Mouse (Mus musculus) NIH3T3 (cell line): ENCODE results near the gene Poc1a.

Experiments
- DNase-seq: peaks from one replicate; pipeline ENCODE4 v3.0.0-alpha.2; 2012; ENCODE audit warnings: low read depth

Gene Poc1a

GRCm38 (mm10) chr9:106338462-106339172, 57.8 kb downstream of the Poc1a start:
- DNase-seq, result peak; percentile 46

- DNase-seq, result no peak
Observed at GRCm38 (mm10) chr9:106339173-106339558, 58.3 kb downstream of the Poc1a start.

GRCm38 (mm10) chr9:106339730-106340129, 58.9 kb downstream of the Poc1a start:
- DNase-seq, result no peak

GRCm38 (mm10) chr9:106340501-106341312, 59.8 kb downstream of the Poc1a start:
- no peak for DNase-seq

- no peak for DNase-seq
Observed at GRCm38 (mm10) chr9:106341313-106341686, 60.4 kb downstream of the Poc1a start.

GRCm38 (mm10) chr9:106342573-106342972, 61.7 kb downstream of the Poc1a start:
- no peak for DNase-seq

GRCm38 (mm10) chr9:106345167-106345566, 64.3 kb downstream of the Poc1a start:
- DNase-seq, result peak; percentile 83

- DNase-seq, result no peak
Observed at GRCm38 (mm10) chr9:106345630-106346029, 64.8 kb downstream of the Poc1a start.

GRCm38 (mm10) chr9:106348281-106348680, 67.4 kb downstream of the Poc1a start:
- no peak for DNase-seq

- peak; percentile 59 for DNase-seq
Observed at GRCm38 (mm10) chr9:106349075-106349474, 68.2 kb downstream of the Poc1a start.

GRCm38 (mm10) chr9:106351178-106351577, 70.3 kb downstream of the Poc1a start:
- DNase-seq, result no peak

GRCm38 (mm10) chr9:106353779-106354178, 72.9 kb downstream of the Poc1a start:
- DNase-seq, result peak; percentile 74

GRCm38 (mm10) chr9:106354810-106355209, 73.9 kb downstream of the Poc1a start:
- no peak for DNase-seq

- DNase-seq, result no peak
Observed at GRCm38 (mm10) chr9:106355217-106355974, 74.5 kb downstream of the Poc1a start.

- no peak for DNase-seq
Observed at GRCm38 (mm10) chr9:106355975-106356286, 75.1 kb downstream of the Poc1a start.

- DNase-seq, result no peak
Observed at GRCm38 (mm10) chr9:106356323-106356844, 75.5 kb downstream of the Poc1a start.

GRCm38 (mm10) chr9:106357167-106357566, 76.3 kb downstream of the Poc1a start:
- DNase-seq, result no peak

- DNase-seq, result no peak
Observed at GRCm38 (mm10) chr9:106359297-106359696, 78.4 kb downstream of the Poc1a start.

GRCm38 (mm10) chr9:106361140-106361539, 80.3 kb downstream of the Poc1a start:
- peak; percentile 89 for DNase-seq

- no peak for DNase-seq
Observed at GRCm38 (mm10) chr9:106365333-106365732, 84.5 kb downstream of the Poc1a start.

- no peak for DNase-seq
Observed at GRCm38 (mm10) chr9:106366188-106366587, 85.3 kb downstream of the Poc1a start.

GRCm38 (mm10) chr9:106367001-106367400, 86.1 kb downstream of the Poc1a start:
- DNase-seq, result peak; percentile 19
